Mouse (Mus musculus) testis, adult 2 months (tissue): Measurements from ENCODE around the gene Coro2a.
"Not testable (repeated sequence)": the region's sequence is repeated elsewhere in the genome, so short reads cannot be mapped to it uniquely, and the experiment has no call there.

Experiments
- CTCF ChIP-seq: fragments of 200-500 bp; IDR thresholded peaks from 2 replicates; pipeline ENCODE4 v1.5.1; 2012; ENCODE audit warnings: low read depth, mild to moderate bottlenecking, inconsistent platforms, low read length, moderate library complexity; ENCODE audit not compliant: control insufficient read depth, insufficient read depth, insufficient replicate concordance
- POLR2A ChIP-seq: fragments of 200-500 bp; IDR thresholded peaks from 2 replicates; pipeline ENCODE4 v1.6.1; 2012; ENCODE audit warnings: low read depth, mild to moderate bottlenecking, inconsistent platforms, low read length, moderate library complexity; ENCODE audit not compliant: control insufficient read depth

DNA sequence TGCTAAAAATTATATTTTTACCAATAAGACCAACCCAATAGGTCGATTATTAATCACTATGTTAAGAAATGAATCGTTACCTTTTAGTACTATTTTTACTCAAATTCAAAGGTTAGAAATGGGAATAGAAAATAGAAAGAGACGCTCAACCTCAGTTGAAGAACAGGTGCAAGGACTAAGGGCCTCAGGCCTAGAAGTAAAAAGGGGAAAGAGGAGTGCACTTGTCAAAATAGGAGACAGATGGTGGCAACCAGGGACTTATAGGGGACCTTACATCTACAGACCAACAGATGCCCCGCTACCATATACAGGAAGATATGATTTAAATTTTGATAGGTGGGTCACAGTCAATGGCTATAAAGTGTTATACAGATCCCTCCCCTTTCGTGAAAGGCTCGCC lies 17.9 kb downstream of the Coro2a start:
- not testable (repeated sequence) for TF ChIP-seq POLR2A, CTCF
